Mouse (Mus musculus): Measurements from ENCODE around the gene Bicral.

Gene Bicral

DNA sequence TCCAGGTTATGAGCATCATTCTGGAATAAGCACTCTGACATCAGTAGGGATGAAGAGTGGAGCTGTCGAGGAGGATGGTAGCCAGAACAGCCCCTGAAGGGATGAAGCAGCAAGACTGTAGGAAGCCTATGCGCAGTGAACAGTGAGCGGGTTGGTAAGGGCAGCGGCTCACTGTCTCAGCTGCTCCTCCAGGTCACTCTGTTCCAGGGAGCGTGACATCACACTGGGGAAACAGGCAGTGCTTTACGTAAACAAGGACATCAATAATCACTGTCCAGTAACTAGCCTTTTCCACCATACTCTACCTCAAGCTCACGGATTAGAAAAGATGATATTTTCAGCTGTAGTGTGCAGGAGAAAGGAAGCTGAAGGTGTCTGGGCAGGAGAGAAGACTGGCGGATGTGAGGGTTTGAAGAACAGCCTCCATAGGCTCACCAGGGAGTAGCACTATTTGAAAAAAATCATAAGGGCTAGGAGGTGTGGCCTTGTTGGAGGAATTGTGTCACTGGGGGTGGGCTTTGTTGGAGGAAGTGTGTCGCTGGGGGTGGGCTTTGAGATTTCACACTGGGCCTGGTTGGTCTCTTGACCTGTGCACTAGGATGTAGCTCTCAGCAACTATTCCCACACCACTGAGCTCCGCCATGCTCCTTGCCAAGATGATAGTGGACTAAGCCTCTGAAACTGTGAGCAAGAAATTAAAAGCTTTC, 17.8 kb downstream of the Bicral start:
- DNase-seq: no peak

DNA sequence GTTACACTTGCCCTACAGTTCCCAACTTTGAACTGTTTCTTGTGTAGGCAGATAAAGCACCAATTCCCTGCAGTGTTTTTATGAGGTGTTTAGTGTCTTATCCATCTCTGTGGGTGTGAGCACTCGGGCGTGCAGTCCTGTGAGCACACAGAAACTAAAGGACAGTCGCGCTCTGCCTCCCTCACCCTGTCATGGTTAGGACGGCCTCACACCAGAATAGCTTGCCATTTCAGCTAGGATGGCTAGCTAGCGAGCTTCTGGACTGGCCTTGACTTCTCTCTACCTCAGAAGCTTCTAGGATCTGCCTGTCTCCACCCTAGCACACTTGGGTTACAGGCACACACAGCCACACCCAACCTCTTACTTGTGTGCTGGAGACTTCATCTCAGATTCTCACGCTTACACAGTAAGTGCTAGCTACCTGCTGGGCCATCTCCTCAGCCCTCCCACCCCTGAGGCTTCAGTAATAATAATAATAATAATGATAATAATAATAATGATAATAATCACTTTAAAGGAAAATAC, 19.8 kb downstream of the Bicral start:
- DNase-seq: no peak

DNA sequence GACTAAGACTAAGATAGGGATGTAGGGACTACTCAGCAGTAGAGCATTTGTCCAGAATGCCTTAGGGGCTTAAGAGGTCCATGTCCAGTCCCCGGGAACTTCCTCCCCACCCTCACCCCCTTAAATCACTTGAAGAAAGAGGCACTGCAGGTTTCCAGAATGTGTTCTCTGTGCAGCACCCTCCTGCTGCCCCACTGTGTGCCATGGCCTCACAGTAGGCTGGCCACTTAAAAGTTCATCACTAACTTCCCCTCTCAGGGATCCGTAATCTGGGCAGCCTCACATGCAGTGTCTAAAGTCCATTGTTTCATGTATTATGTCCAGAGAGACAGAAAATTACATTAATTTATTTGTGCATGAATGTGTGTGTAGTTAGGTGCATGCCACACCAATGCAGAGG, 20.4 kb downstream of the Bicral start:
- DNase-seq: no peak

DNA sequence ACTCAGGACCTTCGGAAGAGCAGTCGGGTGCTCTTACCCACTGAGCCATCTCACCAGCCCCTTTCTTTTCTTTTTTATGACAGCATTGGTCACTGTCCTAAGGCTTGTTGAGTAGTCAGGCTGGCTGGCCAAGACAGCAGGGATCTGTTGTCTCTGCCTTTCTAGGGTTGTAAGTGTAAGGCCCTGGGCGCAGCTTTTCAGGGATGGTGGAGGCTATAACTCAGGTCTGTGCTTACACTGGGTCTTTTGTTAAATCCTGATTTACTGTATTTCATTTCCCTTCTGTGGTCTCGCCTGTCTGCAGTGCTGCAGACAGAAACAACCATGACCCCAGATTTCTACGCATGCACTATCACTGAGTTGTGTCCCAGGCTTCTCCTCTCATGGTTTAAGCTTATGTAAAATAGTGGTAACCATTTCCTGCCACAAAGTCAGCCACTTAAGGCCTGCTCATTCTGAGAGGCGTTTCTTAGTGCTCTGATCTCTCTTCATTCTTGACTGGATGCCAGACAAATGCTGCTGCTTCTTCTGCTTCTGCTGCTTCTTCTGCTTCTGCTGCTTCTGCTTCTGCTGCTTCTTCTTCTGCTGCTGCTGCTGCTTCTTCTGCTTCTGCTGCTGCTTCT, 23.1 kb downstream of the Bicral start:
- peak; percentile 59 for DNase-seq

DNA sequence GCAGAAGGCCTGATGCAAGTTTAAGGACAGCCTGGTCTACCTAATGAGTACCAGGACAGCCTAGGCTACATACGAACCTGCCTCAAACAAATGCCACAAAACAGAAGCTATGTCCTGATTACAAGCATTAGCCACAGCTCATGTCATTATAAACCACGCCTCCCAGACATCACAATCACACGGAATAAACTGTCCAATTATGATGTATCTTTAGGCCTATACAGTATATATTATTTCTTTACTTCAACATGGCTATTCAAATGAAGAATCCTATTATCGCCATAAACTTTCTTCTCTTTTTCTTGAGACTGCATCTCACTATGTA, 25.3 kb downstream of the Bicral start:
- DNase-seq: no peak

DNA sequence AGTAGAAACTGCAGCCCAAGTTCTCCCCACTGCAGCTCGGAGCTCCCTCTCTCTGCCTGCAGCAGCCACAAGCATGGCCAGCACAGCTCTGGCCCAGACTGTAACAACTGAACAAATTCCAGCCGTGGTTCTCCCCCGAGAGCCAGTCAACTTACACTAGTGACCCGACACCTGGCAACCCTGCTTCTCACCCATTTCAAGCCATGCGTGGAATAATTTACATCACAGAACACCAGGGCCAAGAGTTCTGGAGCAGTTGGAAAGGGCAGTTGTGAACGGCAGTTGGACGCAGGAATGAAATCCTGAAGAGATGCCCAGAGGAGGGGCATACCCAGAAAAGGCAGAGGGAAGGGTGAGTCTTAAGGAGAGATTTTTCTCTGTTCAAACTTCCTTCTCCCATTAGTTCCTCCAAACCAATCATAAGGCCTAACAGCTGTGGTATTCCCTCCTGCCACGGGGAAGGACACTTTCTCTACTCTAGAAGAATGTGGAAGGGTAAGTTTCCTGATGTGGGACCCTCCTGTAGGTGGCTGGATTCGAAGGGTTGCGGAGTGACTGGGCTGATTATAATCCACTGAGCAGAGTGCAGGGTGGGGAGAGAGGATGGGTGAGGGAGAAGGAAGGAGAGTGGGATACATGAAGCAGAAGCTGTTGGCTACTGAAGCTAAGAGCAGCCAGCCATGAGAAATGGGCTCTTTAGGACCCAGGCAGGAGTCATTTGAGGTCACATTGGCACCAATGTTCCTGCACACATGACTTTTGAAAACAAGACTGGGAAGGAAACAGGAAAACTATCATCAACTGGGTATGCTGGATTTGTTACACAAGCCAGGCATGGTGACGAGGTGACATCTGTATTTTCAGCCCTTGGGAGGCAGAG, 25.9 kb downstream of the Bicral start:
- no peak for DNase-seq

DNA sequence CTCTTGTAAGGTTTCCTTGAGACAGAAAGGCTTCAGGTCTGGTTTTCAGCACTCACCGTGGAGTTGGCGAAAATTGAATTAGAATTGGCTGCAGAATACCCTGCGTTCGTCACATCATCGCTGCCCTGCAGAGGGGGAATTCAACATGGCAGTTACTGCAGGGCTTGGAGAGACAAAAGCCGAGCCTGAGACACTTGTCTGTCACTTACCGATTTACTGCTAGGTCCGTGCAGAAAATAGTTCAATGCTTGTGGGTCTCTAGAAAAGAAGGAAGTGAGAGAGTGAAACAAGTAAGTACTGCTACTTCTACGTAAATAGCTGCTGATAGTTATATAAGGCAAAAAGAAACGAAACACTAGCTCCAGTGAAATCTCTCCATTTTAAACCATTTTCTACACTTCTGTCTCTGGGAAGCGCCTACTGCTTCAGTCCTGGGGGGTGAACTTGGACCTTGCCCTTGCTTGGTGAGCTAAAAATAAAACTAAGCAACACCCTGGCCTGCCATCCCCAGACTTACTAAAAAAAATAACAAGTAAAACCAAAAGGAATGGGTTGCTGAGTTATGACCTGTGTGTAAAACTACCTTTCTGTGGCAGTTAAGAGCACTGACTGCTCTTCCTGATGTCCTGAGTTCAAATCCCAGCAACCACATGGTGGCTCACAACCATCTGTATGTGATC, 28.3 kb downstream of the Bicral start:
- DNase-seq: peak; percentile 44

DNA sequence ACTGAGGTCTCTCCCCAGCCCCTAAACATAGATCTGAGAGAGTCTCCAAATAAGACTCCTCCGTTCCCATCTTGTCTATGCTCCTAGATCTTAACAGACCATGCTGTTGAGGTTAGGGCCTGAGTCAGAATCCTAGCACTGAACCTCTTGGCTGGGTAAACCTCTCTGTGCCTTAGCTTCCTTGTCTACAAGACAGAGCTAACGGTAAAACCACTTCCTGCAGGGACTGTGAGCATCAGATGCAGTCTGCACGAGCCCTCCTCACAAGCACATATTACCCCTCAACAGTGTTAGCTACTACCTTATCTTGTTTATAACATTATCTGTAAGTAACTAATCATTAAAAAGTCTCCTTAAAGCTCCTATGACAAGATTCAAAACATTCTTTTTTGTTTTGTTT, 29.3 kb downstream of the Bicral start:
- peak; percentile 69 for DNase-seq

DNA sequence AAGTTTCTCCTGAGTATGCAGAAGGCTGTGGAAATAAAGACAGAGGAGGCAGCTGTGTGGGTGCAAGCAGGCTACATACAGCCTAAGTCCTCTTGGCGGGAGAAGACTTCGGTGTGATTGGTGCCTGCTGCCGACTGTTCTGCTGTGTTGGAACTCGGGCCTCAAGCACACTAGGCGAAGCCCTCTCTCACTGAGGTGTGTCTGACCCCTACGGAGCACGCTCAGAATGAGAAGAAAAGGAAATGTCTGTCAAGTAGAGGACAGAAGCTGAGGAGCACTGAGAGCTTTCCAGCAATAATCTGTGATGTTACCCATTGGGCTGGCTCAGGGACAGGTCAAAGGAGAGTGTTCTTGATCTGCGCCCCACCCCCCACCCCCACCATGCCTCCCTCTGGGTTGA, 35.2 kb downstream of the Bicral start:
- DNase-seq: no peak

DNA sequence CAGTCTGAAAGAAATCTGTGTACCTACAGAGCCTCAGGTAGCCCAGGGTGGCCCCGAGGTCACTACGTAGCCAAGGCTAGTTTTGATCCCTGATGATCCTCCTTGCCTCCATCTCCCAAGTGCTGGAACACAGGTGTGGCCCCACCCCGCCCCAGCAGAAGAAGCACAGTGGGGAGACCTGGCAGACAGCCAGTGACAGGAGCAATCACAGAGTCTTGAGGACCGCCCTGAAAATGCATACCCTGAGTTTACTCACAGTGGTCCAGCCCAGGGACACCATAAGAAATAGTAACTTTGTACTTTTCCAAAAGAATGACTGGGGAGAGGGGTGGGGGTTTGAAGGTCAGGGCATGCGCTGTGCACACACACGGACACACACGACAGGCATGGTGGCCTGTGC, 37.7 kb downstream of the Bicral start:
- no peak for DNase-seq

DNA sequence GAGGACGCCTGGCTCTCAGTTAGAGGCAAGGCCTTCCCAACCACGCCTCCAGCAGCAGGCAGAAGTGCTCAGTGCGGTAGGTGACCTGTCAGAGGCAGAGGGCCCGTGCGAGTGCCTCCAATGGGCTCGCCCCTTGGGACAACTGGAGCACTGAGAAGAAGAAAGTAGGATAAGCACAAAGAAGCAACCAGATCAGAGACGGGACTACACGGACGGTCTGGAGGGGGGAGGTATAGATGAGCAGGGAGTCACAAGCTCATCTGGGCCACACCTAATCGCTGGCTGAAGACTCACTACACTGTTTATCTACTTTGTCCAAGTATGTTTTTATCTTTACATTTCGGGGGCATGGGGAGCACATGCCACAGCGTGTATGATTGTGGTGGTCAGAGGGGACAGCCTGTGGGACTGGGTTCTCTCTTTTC, 40.5 kb downstream of the Bicral start:
- no peak for DNase-seq

DNA sequence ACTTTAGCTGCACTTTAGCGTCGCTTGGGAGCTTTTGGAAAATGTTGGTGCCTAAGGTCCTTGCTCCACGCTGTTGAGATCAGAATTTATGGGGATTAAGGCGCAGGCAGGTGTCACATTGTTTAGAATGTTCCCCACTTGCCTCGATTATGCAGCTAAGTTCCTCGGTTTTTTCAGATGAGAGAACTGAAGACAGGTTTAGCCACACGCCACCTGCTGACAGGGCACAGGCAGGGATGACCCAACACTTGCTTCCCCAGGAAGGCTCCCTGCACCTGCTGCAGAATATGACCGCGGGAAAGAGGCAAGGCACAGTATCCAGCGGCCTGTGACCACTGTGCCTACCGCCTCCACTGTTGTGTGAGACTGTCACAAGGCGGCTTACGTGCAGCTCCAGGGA, 42.0 kb downstream of the Bicral start:
- no peak for DNase-seq

DNA sequence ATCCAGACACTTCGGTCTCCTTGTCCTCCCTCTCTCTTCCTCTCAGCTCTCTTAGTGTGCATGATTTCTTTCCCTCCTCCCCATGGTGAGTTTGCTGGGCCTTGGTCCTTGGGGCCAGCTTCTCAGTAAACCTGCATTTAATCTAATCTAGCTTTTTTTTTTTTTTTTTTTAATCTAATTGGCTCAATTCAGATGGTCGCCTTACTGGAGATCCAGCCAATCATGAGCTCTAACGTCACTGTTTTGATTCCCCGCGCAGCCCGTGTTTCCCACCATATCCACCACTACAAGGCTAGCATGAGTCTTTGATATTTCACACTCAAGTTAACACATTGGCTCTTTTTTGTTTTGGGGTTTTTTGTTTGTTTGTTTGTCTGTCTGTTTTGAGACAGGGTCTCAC, 43.8 kb downstream of the Bicral start:
- no peak for DNase-seq

DNA sequence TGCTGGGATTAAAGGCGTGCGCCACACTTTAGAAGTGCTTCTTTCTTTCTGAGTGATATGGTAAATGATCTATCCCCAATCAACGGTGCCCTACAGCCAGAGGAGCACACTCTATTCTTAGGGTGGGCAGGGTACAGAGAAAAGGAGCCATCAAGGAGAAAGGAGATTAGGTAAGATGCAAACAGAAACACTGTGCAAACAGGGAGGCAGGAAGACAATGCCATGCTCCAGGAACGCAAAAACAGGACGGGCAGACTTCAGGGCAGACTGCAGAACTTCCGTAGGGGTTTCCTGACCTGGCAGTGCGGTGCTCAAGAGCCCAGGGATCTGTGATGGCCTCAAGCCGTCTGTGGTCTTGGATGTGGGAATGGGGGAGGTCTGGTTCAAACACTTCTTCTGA, 44.6 kb downstream of the Bicral start:
- no peak for DNase-seq

DNA sequence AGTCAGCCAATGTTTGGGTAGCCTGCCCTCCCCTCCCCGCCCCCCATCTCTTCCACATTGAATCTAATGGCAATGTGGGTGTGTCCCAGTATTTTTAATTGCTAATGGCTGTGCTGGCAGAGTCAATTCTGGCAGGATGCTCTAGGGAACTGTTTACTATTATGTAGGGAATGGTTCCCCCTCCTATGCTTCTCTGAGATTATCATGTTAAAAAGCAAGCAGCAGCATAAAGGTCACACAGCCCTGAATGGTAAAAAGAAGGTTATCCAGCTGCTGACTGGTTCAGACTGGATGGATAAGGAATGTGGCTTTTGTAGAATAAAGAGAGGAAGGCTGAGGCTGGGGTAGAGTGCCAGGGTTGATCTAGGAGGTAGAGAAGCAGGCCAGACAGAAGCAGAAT, 45.8 kb downstream of the Bicral start:
- no peak for DNase-seq

DNA sequence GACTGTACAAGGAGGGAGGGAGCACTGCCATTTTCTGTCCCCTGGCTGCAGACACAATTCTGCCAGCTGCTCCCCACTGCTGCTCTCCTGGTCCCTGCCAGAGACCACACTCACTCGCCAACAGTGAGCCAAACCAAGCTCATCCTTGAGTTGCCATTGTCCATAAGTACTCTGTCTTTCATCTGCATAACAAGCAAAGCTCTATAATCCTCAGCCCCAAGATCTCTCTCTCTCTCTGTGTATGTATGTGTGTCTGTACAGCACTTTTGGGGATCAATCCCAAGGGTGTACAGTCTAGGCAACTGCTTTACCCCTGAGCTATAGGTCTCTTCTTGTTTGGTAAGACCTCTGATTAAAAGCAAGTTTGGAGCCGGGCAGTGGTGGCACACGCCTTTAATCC, 47.6 kb downstream of the Bicral start:
- DNase-seq: no peak

DNA sequence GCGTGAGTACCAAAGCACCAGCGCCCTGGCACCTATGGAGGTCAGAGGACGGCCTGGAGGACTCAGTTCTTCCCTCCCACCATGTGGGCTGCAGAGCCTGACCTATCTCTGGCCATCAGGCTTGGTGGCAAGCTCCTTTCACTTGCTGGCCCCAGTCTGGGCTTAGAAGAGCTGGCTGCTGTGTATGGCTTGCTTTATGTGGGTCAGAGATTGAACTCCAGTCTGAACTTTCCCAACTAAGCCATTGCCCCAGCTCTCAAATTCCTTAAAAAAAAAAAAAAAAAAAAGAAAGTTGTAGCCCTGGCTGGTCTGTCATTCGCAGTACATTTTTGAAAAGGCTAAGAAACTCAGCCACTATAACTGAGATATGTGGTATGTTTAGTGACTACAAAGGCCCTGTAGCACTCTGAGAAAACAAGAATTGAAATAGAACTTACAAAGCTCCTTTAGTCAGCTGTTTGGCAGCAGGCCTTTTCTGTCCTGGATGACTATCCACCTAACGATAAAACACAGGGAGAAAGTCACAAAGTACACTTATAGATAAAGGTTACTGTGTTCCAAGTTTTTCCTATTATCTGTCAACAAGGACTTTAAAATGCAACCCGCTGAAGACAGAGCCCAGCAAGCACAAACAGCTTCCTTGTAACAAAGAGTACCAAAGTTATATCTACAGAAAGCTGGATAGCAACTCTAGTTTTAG, 49.0 kb downstream of the Bicral start:
- DNase-seq: no peak

DNA sequence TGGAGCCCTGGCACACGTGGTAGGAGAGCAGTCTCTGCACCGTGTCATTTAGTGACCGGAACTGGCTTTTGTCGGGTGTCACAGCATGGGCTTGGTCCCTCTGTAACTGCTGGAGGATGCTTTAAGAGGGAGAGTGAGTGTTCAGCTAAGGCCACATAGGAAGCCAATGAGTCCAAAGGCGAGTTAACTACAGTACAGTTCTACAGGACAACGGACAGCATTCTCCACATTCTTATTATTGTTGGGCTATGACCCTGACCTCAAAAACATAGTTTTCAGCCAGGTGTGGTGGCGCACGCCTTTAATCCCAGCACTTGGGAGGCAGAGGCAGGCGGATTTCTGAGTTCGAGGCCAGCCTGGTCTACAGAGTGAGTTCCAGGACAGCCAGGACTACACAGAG, 49.9 kb downstream of the Bicral start:
- DNase-seq: no peak

DNA sequence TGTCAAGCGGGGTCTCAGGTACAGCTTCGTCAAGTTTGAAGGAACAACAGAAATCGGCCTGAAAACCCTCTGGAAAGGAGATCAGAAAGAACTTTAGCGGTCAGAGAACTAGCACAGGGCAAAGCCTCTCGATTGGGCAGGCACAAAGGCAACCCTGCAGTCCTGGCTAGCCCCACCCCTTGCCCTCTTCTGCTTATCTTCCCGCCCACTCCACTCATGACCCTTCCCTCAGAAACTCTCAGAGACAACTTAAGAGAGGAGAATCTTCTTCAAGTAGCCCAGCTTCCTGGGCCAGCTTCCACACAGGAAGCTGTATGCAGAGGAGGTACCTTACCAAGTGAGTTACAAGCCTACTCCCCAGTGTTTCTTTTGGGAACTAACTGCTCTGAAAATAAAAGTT, 56.5 kb downstream of the Bicral start:
- DNase-seq: no peak

DNA sequence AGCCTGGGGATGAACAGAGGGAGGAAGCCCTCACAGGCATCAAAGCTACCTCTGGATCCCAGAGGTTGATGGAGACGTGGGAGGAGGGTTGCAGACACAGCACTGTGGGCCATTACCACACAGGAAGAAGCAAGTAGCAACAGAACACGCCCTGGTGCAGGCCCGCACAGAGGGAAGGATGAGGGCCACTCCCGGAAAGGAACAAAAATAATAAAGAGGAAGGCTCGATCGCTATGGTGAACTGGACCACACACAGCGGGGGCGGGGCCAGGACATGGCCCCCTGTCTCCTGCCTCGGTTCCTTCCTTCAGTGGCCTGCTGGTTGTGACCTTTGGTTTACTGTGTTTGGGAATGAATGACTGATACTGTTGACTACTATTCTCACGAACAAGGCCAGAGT, 58.6 kb downstream of the Bicral start:
- no peak for DNase-seq

DNA sequence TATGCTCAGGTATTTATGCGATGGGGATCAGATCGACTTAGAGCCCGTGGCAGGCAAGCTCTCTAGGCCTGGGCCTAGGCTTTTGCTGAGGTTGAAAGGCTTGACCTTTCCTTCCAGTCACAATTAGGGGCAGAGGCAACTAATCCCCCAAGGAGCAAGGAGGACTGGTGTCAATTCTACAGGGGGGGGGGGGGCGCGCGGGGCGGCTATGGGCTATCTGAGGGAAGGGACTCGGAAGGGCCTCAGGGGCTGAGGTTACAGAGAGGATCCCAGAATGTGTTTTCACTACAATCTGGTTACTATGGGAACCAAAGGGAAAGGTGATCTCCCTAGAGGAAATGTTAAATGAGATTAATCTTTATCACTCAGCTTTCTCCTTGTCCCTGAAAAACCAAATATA, 60.9 kb downstream of the Bicral start:
- DNase-seq: no peak

DNA sequence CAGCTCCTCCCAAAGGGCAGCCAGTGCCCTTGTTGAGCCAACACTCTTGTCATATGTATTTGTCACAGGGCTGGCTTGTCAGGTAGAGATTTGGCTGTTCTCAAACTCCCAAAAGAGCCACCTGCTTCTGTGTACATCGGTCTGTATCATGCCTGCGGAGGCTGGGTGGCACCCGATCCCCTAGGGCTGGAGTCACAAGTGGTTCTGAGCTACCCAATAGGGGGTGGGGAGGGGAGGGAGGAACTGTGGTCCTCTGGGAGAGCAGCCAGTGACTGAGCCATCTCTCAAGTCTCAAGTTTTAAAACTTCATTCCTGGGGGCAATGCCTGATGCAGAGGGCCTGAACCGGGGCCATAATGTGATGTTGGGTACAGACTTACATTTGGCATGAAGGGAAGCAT, 61.5 kb downstream of the Bicral start:
- DNase-seq: no peak

DNA sequence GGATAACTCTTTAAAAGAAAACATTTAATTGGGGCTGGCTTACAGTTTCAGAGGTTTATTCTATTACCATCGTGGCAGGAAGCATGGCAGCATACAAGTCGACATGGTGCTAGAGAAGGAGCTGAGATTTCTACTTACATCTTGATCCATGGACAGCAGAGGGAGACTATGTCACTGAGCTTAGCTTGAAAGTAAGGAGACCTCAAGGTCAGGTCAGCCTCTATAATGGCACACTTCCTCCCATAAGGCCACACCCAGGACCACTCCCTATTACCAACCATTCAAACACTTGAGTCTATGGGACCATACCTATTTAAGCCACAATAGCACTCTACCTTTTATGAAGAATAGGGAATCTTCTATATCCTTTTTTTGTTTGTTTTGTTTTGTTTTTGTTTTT, 65.3 kb downstream of the Bicral start:
- DNase-seq: no peak

All from thymus, postnatal 25 days (tissue).